Mouse (Mus musculus) bone marrow macrophage, adult 2 months (primary cell): ENCODE data around the gene Cabp4.

Experiments
- CTCF ChIP-seq: IDR thresholded peaks from 2 replicates; pipeline ENCODE4 v1.5.1; 2012; ENCODE audit warnings: low read depth, mild to moderate bottlenecking, low read length, moderate library complexity
- POLR2A ChIP-seq: IDR thresholded peaks from 2 replicates; pipeline ENCODE4 v1.6.1; 2012; ENCODE audit warnings: mild to moderate bottlenecking, low read depth, low read length, borderline replicate concordance

GRCm38 (mm10) chr19:4086156-4086555, 57.7 kb downstream of the Cabp4 start:
- no peak for TF ChIP-seq POLR2A
- TF ChIP-seq CTCF: no peak
